Mouse (Mus musculus): ENCODE results near the gene Klrg2.

Gene Klrg2

GRCm38 (mm10) chr6:38636852-38637618 lies at the start of gene Klrg2:
Klrg2 (minus strand) TSS chr6:38637242.
- in situ Hi-C loops (cut with MboI; ENCODE audit: unreplicated experiment in 2 of 2): no loop called here

DNA sequence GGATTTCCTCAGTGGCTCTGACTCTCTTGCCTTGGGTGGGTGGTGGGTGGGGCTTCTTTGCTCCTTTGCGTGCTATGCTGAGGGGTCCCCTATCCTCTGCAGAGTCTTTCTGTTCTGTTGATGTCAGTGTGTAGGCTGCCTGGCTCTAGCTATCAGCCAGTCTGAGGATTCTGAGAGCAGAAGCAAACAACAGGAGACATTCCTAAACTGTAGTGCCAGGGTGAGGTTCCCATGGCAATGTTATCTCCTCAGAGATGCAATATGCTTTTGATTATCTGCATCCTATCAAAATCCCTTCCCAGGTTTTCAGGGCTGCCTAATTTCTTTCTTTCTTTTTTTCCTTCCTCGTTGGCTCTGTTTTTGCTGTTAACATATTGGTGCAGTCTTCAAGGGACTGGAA lies 45.5 kb upstream of the Klrg2 start:
- in situ Hi-C loops (cut with MboI; ENCODE audit: unreplicated experiment in 2 of 2): loop anchor here (25.0 kb wide), 1 partner anchor 1620 kb away; no protein-coding TSS in a partner anchor

DNA sequence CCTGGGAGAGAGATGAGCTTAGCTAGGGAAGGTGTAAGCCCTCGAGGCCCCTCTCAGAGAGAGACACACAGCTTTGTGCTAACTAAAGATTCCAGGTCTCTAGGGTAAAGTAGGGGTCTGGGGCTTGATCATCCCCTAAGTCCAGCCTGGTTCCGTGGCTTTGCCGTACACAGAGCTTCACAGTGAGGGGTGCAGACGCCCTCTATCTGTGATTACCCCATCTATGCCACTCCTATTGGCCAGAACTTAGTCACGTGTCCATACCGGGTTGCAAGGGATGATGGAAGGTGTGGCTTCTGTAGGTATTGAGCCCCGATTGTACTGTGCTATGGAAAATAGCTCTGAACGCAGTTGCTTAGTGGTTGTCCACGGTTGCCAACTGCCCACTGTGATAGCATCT lies 40.6 kb upstream of the Klrg2 start:
- in situ Hi-C loops (cut with MboI; ENCODE audit: unreplicated experiment in 2 of 2): loop anchor here (25.0 kb wide), 1 partner anchor 1615 kb away; no protein-coding TSS in a partner anchor

DNA sequence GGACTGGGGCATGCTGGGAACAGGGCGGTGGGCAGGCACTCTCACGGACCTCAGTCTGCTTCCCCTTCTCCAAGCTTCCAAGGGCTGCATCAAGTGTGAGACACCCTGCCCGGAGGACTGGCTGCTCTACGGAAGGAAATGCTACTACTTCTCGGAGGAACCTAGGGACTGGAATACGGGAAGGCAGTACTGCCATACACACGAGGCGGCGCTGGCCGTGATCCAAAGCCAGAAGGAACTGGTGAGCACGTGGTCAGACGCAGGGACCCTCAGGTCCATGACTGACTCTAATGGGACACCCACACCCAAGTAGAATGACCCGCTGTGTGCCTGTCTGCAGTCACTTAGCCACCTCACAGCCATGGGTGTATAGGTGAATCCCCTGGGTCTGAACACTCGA lies 39.7 kb upstream of the Klrg2 start:
- in situ Hi-C loops (cut with MboI; ENCODE audit: unreplicated experiment in 2 of 2): loop anchor here (25.0 kb wide), 1 partner anchor 1614 kb away; no protein-coding TSS in a partner anchor

- in situ Hi-C loops (cut with MboI; ENCODE audit: unreplicated experiment in 2 of 2): loop anchor here (25.0 kb wide), 1 partner anchor 1614 kb away; no protein-coding TSS in a partner anchor
These were observed 39.2 kb upstream of the Klrg2 start for GRCm38 (mm10) chr6:38676217-38676616.

- in situ Hi-C loops (cut with MboI; ENCODE audit: unreplicated experiment in 2 of 2): loop anchor here (25.0 kb wide), 1 partner anchor 1310 kb away; no protein-coding TSS in a partner anchor
These were observed 35.0 kb upstream of the Klrg2 start for GRCm38 (mm10) chr6:38672011-38672410.

- in situ Hi-C loops (cut with MboI; ENCODE audit: unreplicated experiment in 2 of 2): loop anchor here (25.0 kb wide), 1 partner anchor 1309 kb away; no protein-coding TSS in a partner anchor
These were observed 34.2 kb upstream of the Klrg2 start for GRCm38 (mm10) chr6:38671270-38671669.

GRCm38 (mm10) chr6:38670488-38670887 lies 33.4 kb upstream of the Klrg2 start:
- in situ Hi-C loops (cut with MboI; ENCODE audit: unreplicated experiment in 2 of 2): loop anchor here (25.0 kb wide), 1 partner anchor 1308 kb away; no protein-coding TSS in a partner anchor

DNA sequence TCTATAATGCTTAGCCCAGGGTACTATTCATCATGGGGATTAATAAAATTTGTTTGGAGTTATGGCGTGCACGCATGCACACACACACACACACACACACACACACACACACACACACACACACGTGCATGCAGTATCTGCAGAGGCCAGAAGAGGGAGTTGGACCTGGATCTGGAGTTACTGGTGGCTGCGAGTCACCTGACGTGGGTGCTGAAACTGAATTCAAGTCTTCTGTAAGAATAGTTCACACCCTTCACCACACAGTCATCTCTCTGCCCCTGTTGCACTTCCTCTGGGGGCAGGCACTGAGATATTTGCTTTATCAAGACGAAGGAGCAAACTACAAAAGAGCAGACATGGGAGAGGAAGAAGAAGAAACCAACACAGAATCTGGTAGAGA lies 32.5 kb upstream of the Klrg2 start:
- in situ Hi-C loops (cut with MboI; ENCODE audit: unreplicated experiment in 2 of 2): loop anchor here (25.0 kb wide), 1 partner anchor 1307 kb away; no protein-coding TSS in a partner anchor

GRCm38 (mm10) chr6:38662714-38663615 lies 25.9 kb upstream of the Klrg2 start, which contains the start of gene Clec2l:
Clec2l (plus strand) TSS chr6:38663069.
- in situ Hi-C loops (cut with MboI; ENCODE audit: unreplicated experiment in 2 of 2): loop anchor here (25.0 kb wide), 1 partner anchor 1301 kb away; no protein-coding TSS in a partner anchor

DNA sequence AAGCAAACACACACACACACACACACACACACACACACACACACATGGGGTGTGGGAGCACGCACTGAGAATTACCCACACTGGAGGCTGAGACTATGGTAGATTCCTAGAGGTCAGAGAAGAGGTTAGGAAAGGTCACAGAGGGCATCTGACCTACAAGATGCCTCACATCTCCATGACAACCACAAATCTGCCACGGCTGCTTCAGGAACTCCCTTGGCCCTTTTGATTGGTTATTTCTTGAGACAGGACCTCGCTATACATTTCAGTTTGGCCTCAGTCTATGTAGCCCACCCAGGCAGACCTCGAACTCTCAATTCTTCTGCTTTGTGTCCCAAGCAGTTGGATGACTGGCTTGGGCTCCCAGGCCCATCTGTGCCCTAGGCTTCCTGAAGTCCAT lies 24.6 kb upstream of the Klrg2 start:
- in situ Hi-C loops (cut with MboI; ENCODE audit: unreplicated experiment in 2 of 2): loop anchor here (25.0 kb wide), 1 partner anchor 1299 kb away; no protein-coding TSS in a partner anchor

- in situ Hi-C loops (cut with MboI; ENCODE audit: unreplicated experiment in 2 of 2): loop anchor here (5.0 to 25.0 kb wide), 5 partner anchors 87 to 1288 kb away; no protein-coding TSS in a partner anchor
These were observed 13.4 kb upstream of the Klrg2 start for GRCm38 (mm10) chr6:38650263-38650937.

- in situ Hi-C loops (cut with MboI; ENCODE audit: unreplicated experiment in 2 of 2): loop anchor here in 1 of 2 experiments (5.0 kb wide), 2 partner anchors 258 to 418 kb away; no protein-coding TSS in a partner anchor
These were observed 12.5 kb upstream of the Klrg2 start for GRCm38 (mm10) chr6:38649545-38649944.

DNA sequence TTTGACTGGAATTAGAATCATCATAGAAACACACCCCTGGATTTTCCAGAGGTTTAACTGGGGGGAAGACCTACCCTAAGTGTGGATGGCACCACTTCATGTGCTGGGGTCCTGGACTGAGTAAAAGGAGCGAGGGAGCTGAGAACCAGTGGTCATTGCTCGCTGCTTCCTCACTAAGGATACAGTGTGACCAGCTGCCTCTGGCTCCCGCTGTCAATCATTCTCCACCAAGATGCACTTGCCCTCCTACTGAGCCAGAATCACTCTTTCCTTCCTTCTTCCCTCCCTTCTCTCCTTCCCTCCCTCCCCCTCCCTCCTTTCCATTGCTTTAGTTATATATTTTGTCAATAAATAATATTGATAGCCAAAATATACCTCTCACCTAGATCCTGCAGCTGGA lies 6.0 kb upstream of the Klrg2 start:
- in situ Hi-C loops (cut with MboI; ENCODE audit: unreplicated experiment in 2 of 2): no loop called here

- in situ Hi-C loops (cut with MboI; ENCODE audit: unreplicated experiment in 2 of 2): no loop called here
These were observed 5.6 kb upstream of the Klrg2 start for GRCm38 (mm10) chr6:38642593-38642992.

DNA sequence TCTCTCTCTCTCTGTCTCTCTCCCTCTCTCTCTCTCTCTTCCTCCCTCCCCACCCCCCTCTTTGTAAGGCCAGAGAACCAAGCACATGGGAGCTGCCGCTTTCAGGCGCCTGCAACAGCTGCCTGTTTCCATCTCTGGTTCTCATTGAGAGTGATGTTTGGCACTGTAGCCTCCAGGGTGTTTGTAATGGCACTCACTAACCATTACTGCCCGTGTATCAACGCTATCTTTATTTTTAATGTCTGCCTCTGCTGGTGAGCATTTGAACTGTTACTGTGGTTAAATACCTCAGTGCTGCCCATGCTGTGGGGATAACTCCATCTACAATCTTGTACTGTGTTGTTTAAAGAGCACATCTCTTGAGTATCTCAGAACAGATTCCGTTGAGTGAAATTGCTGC lies 4.6 kb upstream of the Klrg2 start:
- in situ Hi-C loops (cut with MboI; ENCODE audit: unreplicated experiment in 2 of 2): no loop called here

- in situ Hi-C loops (cut with MboI; ENCODE audit: unreplicated experiment in 2 of 2): no loop called here
These were observed 4.2 kb upstream of the Klrg2 start for GRCm38 (mm10) chr6:38641228-38641627.

DNA sequence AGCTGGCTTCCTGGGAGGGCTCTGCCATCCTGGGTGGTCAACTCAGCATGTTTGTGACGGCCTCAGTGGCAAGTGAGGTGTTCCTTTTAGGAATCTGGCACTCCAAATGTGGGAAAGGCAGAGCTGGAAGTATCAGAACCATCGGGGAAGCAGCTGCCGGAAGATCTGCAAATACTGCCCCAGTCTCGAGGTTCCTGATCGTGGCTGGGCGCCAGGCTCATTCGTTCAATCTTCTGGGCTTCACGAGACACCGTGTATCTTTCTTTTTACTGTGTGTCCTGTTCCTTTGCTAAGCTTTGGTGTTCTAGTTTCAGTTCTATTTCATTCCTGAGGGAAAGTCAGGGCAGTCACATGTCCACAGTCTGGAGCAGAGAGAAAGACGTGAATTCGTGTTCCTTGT lies 3.4 kb upstream of the Klrg2 start:
- in situ Hi-C loops (cut with MboI; ENCODE audit: unreplicated experiment in 2 of 2): no loop called here

GRCm38 (mm10) chr6:38635941-38636851 lies 846 bp downstream of the Klrg2 start:
- in situ Hi-C loops (cut with MboI; ENCODE audit: unreplicated experiment in 2 of 2): no loop called here
